Mouse (Mus musculus) limb, embryonic 13.5 days (tissue): ENCODE measurements at regions not wholly inside any gene's neighbourhood (a gene's known extent, or its start where the extent isn't known, plus 50 kb on each side); places are given as distances from the start of the nearest gene placed in this dataset.

Experiments used
- ATAC-seq: fragments of 200-750 bp; cut with Nextera tagmentation; 2 replicates; pipeline ENCODE4 v1.8.0; 2017; ENCODE audit warnings: low read depth, moderate number of reproducible peaks, moderate TSS enrichment; ENCODE audit not compliant: low FRiP score
- H3K27ac ChIP-seq: fragments of 300-500 bp; sonication (generic); 2 replicates; pipeline ENCODE4 v1.5.1; 2015; ENCODE audit warnings: inconsistent platforms, mild to moderate bottlenecking, moderate library complexity
- H3K27me3 ChIP-seq: fragments of 300-500 bp; sonication (generic); 2 replicates; pipeline ENCODE4 v1.6.1; 2015; ENCODE audit warnings: mild to moderate bottlenecking, inconsistent platforms
- H3K36me3 ChIP-seq: fragments of 300-500 bp; sonication (generic); 2 replicates; pipeline ENCODE4 v1.6.1; 2015; ENCODE audit warnings: inconsistent platforms, mild to moderate bottlenecking, moderate library complexity
- H3K4me1 ChIP-seq: fragments of 300-500 bp; sonication (generic); 2 replicates; pipeline ENCODE4 v1.6.1; 2015; ENCODE audit warnings: inconsistent platforms
- H3K4me2 ChIP-seq: fragments of 300-500 bp; sonication (generic); replicated peaks from 2 replicates; pipeline ENCODE4 v1.6.1; 2015; ENCODE audit warnings: inconsistent platforms, mild to moderate bottlenecking, moderate library complexity
- H3K4me3 ChIP-seq: fragments of 300-500 bp; sonication (generic); 2 replicates; pipeline ENCODE4 v1.5.1; 2015; ENCODE audit warnings: moderate library complexity, mild to moderate bottlenecking, inconsistent platforms
- H3K9ac ChIP-seq: fragments of 300-500 bp; sonication (generic); 2 replicates; pipeline ENCODE4 v1.6.1; 2015; ENCODE audit warnings: mild to moderate bottlenecking, inconsistent platforms
- H3K9me3 ChIP-seq: fragments of 300-500 bp; sonication (generic); 2 replicates; pipeline ENCODE4 v1.6.1; 2016; ENCODE audit warnings: inconsistent platforms
- WGBS: fragments of 180-500 bp; shearing (Covaris S2); methylation state at CpG from one replicate; pipeline ENCODE4 v1.1.7; 2015; 5-methylcytosine and 5-hydroxymethylcytosine counted together

DNA sequence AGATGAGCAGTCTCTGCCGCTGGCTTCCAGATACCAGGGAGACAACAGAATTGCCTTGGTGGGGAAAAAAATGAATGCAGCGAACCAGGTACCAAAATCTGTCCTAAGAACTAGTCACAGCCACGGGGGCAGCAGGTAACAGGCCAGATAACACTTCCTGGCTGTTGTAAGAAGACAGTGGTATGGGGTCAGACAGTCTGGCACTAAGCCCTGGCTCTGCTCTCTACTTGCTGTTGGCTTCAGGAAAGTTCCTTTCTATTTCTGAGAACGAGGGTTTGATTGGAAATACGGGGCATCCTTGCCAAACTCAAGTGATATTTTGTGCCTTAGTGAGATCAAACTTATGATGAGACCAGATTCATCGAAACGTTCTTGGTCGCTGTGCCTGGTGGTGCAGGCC, 380.2 kb upstream of the Kazn start:
- H3K27me3 ChIP-seq: no peaks in the 10 kb centered on the region
- no peaks in the 10 kb centered on the region for H3K36me3 ChIP-seq
- no peak overlapping the region for H3K4me2 ChIP-seq
- WGBS: 84% methylated on average over 8 of the region's 8 CpGs
- no peaks in the 10 kb centered on the region for H3K9me3 ChIP-seq
- no peak overlapping the region for H3K4me3 ChIP-seq
- H3K9ac ChIP-seq: no peak overlapping the region
- H3K4me1 ChIP-seq: peaks cover 23% of the 10 kb centered on the region
- ATAC-seq: no peak
- H3K27ac ChIP-seq: no peak overlapping the region

DNA sequence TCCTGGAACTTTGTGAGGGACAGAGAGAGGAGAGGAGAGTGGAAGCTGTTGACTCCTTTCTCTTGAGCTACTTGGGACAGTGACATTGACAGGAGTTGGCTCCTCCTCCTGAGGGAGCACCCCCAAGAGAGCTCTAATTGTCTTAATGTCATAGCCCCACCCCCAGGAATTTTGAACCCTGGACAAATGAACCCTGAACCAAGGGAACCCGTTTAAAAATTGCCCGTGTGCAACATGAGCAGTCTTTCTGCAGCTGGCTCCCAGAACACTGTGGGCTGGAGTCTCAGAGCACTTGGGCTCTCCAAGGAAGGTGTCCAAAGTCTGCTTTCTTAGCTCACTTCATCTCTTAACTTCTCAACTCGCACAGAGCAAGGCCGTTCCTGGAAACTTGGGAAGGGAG, 379.6 kb upstream of the Kazn start:
- Histone ChIP-seq H3K4me2 (no peak overlapping the region), H3K4me3 (no peak overlapping the region), H3K27me3 (no peaks in the 10 kb centered on the region), H3K36me3 (no peaks in the 10 kb centered on the region), H3K4me1 (peaks cover 23% of the 10 kb centered on the region), H3K9me3 (no peaks in the 10 kb centered on the region), H3K9ac (no peak overlapping the region), H3K27ac (no peak overlapping the region)
- ATAC-seq: no peak
- WGBS: 31% methylated on average over 4 of the region's 4 CpGs

DNA sequence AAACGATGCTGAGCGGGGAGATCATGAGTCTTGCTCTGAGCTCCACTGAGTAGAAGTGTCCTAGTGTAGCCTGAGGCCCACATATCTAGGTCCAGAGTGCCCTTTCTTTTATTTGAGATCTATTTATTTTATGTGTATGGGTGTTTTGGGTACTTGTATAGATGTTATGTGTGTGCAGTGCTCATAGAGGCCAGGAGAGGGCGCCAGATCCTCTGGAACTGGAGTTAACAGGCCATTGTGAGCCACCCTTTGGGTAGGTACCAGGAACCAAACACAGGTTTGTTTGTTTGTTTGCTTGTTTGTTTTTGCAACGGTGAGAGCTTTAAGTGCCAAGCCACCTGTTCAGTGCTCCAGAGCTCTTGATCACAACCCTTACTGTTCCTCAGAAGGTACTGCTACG, 378.5 kb upstream of the Kazn start:
- H3K4me1 ChIP-seq: peaks cover 21% of the 10 kb centered on the region
- no peak overlapping the region for H3K4me2 ChIP-seq
- no peaks in the 10 kb centered on the region for H3K9me3 ChIP-seq
- H3K4me3 ChIP-seq: no peak overlapping the region
- ATAC-seq: no peak
- H3K9ac ChIP-seq: no peak overlapping the region
- H3K27ac ChIP-seq: no peak overlapping the region
- WGBS: 62% methylated on average over 5 of the region's 5 CpGs
- H3K27me3 ChIP-seq: no peaks in the 10 kb centered on the region
- H3K36me3 ChIP-seq: no peaks in the 10 kb centered on the region

DNA sequence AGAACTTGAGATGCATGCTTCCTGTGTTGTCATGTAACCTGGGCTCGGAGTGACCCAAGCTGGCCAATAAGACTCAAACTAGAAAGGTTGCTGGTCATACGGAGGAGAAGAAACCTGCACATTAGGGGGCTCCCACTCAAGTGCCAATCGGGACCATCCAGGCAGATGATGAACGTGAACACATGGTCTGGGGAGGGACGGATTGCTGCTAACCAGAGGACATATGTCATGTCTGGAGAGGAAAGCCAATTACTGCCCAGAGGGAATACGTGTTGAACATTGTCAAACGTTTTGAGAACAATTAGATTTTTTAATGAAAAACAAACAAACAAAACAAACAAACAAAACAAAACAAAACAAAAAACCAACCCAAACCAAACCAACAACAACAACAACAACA, 377.7 kb upstream of the Kazn start:
- Histone ChIP-seq H3K36me3 (no peaks in the 10 kb centered on the region), H3K4me1 (peaks cover 13% of the 10 kb centered on the region; the same call in 1 of the 2 replicates), H3K27me3 (no peaks in the 10 kb centered on the region), H3K9me3 (no peaks in the 10 kb centered on the region), H3K4me2 (no peak overlapping the region), H3K27ac (no peak overlapping the region), H3K4me3 (no peak overlapping the region), H3K9ac (no peak overlapping the region)
- 75% methylated on average over 7 of the region's 7 CpGs for WGBS
- no peak for ATAC-seq

DNA sequence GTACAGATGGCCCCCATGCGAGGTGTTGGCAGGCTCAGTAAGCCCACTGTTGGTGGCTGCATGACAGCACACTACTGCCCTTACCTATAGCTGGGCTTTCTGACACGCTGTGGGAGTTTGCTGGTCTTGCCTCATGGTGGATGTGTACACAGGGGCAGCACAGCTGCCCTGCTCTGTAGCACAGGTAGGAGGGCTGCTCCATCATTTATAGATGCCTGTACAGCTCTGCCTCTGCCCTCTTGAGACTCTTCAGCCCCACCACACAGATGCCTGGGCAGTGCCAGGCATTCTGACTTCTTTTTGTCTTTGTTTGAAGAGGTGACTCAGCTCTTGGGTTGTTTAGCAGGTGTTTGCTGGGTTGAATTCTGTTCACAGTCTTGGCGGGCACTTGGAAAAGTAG, 365.9 kb upstream of the Kazn start:
- no peak overlapping the region for H3K9ac ChIP-seq
- peaks cover 3% of the 10 kb centered on the region; the same call in 1 of the 2 replicates for H3K9me3 ChIP-seq
- H3K27me3 ChIP-seq: no peaks in the 10 kb centered on the region
- H3K36me3 ChIP-seq: no peaks in the 10 kb centered on the region
- no peak overlapping the region for H3K27ac ChIP-seq
- no peaks in the 10 kb centered on the region for H3K4me1 ChIP-seq
- no peak overlapping the region for H3K4me3 ChIP-seq
- ATAC-seq: no peak
- H3K4me2 ChIP-seq: no peak overlapping the region
- 85% methylated on average over 3 of the region's 3 CpGs for WGBS

DNA sequence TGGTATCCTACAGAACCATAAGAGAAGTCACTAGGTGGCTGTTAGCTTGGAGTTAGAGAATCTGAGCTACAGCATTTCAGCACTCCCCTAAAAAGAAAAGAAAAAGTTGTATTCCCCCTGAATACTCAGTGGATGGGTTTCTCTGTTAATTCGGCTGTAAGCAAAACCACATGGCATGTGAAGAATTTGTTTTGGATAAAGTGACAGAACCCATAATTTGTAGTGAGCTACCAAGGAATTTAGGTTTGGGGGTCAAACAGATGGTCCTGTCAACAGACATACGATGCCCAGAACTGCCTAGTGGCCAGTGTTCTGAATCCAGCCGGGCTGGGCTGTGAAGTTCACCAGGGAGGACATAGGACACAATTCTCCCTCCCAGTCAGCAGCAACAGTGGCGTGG, 358.0 kb upstream of the Kazn start:
- 18% methylated on average over 4 of the region's 4 CpGs for WGBS
- ATAC-seq: no peak

DNA sequence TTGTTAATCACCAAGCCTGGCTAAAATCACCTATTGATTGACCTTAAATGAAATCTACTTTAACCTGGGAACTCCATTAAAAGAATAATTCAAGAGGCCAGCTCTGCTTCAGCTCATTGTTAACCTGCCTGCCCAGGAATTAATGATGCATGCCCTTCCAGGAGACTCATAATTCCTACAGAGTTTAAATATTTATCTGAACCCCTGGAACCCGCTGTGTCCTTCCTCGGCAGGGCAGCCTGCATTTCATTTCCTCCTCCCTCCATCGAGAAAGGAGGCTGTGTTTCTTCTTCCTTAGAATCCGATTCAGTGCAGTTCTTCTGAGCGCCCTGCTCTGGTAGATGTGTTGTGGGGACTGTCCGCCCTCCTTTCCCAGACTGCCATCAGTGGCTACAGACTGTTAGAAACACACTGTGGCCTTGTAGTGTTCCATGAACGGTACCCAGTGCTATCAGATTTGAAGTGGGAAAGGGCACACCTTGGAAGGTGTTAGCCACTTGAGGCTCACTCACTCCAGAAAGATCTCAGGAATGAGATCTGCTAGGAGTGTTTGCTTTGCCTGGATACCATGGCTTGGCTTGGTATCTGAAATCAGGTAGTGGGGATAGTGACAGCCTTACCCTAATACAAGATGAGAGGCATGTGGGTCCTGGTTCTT, 350.0 kb upstream of the Kazn start:
- no peak overlapping the region for H3K9ac ChIP-seq
- H3K27me3 ChIP-seq: no peaks in the 10 kb centered on the region
- H3K4me1 ChIP-seq: peaks cover 31% of the 10 kb centered on the region
- ATAC-seq: no peak
- peak overlapping the region; percentile 54; the same call in 1 of the 2 replicates for H3K4me2 ChIP-seq
- H3K9me3 ChIP-seq: no peaks in the 10 kb centered on the region
- no peak overlapping the region for H3K4me3 ChIP-seq
- 41% methylated on average over 7 of the region's 7 CpGs for WGBS
- no peaks in the 10 kb centered on the region for H3K36me3 ChIP-seq
- no peak overlapping the region for H3K27ac ChIP-seq

More for the DNA sequence above, 358.0 kb upstream of the Kazn start:
- Histone ChIP-seq H3K4me2 (no peak overlapping the region), H3K9ac (no peak overlapping the region), H3K4me1 (no peaks in the 10 kb centered on the region), H3K27me3 (no peaks in the 10 kb centered on the region), H3K36me3 (no peaks in the 10 kb centered on the region), H3K4me3 (no peak overlapping the region), H3K9me3 (no peaks in the 10 kb centered on the region), H3K27ac (no peak overlapping the region)

DNA sequence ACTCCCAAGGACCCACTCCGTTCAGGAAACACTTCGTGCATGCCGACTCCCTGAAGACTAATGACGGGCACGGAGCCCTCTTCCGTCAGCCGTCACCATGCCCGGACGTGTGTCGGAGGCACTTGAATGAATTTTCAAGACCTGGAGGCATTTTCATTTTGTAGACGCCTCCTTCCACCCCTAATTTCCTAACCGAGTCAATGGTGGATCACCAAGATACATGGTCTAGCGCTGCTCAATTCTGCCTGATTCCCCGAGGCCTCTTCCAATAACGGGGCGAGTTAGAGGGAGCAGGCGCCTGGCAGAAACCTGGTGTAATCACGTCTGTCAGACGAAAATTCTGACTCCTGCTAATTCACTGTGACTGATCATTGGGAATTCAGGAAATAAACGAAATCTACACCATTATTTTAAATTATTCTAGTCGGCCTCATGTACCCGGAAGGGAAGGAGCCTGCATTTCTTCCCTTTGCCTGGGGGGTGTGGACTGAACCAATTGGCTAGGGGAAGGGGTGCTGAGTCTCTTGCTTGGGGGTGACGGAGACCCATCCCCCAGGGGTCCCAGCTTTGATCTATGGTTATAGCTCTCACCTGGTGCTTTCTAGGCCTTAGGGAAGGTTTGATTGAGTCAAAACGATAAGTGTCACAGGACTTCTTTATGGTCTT, 349.4 kb upstream of the Kazn start:
- WGBS: 35% methylated on average over 24 of the region's 24 CpGs
- peak overlapping the region; percentile 54 for H3K4me2 ChIP-seq
- H3K27me3 ChIP-seq: no peaks in the 10 kb centered on the region
- H3K36me3 ChIP-seq: no peaks in the 10 kb centered on the region
- H3K4me3 ChIP-seq: peak overlapping the region; percentile 22
- H3K27ac ChIP-seq: no peak overlapping the region
- peaks cover 31% of the 10 kb centered on the region for H3K4me1 ChIP-seq
- H3K9me3 ChIP-seq: no peaks in the 10 kb centered on the region
- no peak overlapping the region for H3K9ac ChIP-seq
- no peak for ATAC-seq

DNA sequence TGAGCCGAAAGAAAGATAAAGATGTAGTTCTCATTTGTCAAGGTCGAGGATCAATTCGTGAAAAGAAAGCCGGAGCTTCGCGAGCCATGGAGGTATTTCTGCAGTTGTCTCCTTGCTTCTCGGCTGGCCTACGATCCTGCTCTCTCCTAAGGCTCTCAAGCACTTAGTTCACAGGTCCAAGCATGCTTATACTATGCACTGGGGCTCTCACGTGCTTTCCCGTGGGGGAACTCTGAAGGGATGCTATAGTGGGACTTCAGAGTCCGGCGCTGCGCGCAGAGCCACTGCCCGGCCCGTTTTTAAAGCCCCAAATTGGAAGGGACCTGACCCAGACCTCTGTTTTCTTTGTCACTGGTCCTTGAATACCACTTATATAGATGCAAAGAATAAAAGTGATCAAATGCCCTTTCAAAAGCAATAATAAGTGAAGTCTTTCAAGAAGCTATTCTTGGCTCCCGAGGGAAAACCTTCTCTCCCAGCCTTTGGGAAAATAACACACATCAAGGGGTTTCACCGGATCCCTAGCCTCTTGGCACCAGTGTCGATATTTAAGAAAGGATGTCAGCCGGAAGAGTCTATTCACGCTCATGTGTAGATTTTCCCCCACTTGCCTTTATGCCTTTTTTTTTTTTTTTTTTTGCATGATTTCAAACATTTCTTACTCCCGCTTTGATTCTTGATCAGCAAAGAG, 348.3 kb upstream of the Kazn start:
- no peak overlapping the region for H3K4me3 ChIP-seq
- H3K36me3 ChIP-seq: no peaks in the 10 kb centered on the region
- no peaks in the 10 kb centered on the region for H3K27me3 ChIP-seq
- no peak overlapping the region for H3K27ac ChIP-seq
- H3K9ac ChIP-seq: no peak overlapping the region
- ATAC-seq: no peak
- H3K4me2 ChIP-seq: no peak overlapping the region
- peaks cover 31% of the 10 kb centered on the region for H3K4me1 ChIP-seq
- WGBS: 77% methylated on average over 22 of the region's 22 CpGs
- H3K9me3 ChIP-seq: no peaks in the 10 kb centered on the region

DNA sequence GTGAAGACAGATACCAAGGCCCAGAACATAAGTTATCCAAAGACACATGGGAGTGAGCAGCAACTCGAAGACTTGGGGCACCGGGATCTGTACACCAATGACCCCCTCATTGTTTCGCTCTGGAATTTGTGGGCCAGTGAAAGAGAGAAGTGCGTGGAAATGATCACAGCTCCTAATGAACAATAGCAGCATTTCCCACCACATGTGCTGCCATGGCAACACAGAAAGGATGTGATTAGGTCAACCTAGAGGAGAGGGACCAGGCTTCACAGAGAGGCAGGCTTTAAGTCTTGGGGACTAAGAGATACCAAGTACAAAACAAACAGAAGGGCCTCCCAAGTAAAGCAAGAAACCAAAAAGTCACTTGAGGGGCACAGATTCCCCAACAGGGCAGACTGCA, 339.3 kb upstream of the Kazn start:
- Histone ChIP-seq H3K4me1 (peaks cover 19% of the 10 kb centered on the region), H3K27ac (no peak overlapping the region), H3K9me3 (no peaks in the 10 kb centered on the region), H3K4me3 (no peak overlapping the region), H3K4me2 (no peak overlapping the region), H3K36me3 (no peaks in the 10 kb centered on the region), H3K9ac (no peak overlapping the region), H3K27me3 (no peaks in the 10 kb centered on the region)
- ATAC-seq: no peak
- 72% methylated on average over 4 of the region's 4 CpGs for WGBS

DNA sequence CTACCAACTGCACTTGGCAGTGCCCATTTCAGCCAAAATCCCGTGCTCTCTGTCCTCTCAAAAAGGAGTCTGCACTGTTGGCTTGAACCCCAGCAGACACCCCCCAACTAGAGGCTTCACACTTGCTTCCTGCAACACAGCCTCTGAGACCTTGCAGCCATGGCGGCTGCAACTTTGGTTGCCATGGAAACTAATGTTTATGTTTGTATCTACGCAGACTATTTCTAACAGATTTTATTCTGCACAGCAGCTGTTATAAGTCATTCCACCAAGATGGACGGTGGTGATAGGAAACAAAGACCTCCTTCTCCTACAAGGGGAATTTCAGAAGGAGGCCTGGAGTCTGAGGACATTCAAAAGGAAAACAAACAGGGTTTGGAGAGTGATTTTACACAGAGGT, 338.3 kb upstream of the Kazn start:
- WGBS: 20% methylated on average over 4 of the region's 4 CpGs
- peak; percentile 72; the same call in 1 of the 2 replicates for ATAC-seq
- Histone ChIP-seq H3K27ac (no peak overlapping the region), H3K27me3 (no peaks in the 10 kb centered on the region), H3K4me2 (peak overlapping the region; percentile 17; the same call in 1 of the 2 replicates), H3K9ac (no peak overlapping the region), H3K4me3 (no peak overlapping the region), H3K9me3 (no peaks in the 10 kb centered on the region), H3K4me1 (peaks cover 19% of the 10 kb centered on the region), H3K36me3 (no peaks in the 10 kb centered on the region)

DNA sequence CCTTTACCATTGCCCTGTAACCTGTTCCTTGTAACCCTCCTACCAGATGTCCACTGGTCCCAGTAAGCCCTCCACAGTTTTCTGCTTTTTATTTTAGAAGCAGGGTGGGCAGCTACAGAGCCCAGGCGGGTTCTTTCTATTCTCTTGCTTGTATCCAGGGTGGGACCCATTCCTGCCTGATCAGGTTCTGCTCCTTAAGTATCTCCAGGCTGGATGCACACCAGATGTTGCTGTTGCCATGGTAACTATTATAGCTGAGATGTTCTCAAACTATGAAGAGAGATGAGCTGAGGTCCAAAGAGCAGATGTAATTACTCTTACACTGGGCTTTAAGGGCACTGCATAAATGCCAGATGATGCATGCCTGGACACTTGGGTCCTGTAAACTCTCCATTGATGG, 335.3 kb upstream of the Kazn start:
- H3K4me3 ChIP-seq: no peak overlapping the region
- H3K36me3 ChIP-seq: no peaks in the 10 kb centered on the region
- H3K27me3 ChIP-seq: no peaks in the 10 kb centered on the region
- 68% methylated on average over 1 of the region's 1 CpGs for WGBS
- peaks cover 19% of the 10 kb centered on the region for H3K4me1 ChIP-seq
- H3K9ac ChIP-seq: no peak overlapping the region
- no peak overlapping the region for H3K4me2 ChIP-seq
- no peaks in the 10 kb centered on the region for H3K9me3 ChIP-seq
- H3K27ac ChIP-seq: no peak overlapping the region
- ATAC-seq: peak; percentile 51; the same call in 1 of the 2 replicates
